ENCODE assay signal across 11 mouse cellular contexts in the genomic region with DNA sequence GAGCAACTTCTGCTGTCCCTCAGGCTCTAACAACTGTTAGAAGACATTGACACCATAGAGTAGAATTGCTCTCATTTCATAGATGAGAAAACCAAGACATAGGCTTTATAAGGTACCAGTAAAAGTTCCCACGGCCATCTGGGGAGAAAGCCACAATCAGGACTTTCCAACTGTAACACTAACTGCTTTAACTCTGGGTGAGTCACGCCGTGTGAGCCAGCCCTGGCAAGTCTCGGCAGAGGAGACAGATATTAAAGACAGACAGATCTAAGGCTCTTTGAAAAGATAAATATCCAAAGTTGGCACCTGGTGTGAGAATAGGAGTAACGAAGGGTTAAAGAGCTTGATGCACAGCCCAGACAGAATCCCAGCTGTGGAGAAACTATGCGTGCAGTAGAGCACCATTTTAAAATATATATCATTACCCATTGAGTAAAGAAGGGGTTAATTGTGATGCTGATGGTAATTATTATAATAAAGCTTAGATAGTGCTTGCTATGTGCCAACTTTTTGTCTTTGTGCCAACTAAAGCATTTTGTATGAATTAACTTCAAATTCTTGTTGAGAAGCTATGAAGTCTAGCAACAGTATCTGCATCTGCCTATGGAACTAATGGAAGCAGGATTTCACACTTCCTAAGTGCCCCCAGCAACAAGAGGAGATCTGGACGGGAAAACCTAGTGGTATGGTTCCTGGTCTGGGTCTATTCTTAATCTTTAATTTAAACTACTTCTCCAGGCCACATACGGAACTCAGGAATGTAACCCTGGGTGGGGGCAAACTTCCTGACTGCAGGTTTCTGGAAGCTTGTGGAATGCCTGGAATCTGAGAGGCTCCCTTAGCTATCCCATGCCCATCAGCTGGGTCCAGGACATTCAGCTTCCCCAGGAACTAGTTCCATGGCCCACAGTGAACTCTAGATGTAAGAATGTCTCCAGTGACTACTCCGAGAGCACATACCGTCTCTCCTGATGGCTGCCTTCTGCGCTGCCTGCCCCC.
DNase-seq lines count a peak whose midpoint lies in the region; ATAC-seq and TF ChIP-seq lines count a peak whose summit lies in the region.
"Had no signal": no experiment of that assay in that cellular context is flagged by ENCODE, and none has a peak within 500 bp of the region (broad histone marks: within the 10 kb centered on the region; RNA-seq: fewer than 3 reads in every experiment).

No protein-coding gene starts in this region.

- H3K9me3 ChIP-seq in embryonic facial prominence, embryonic 11.5 days (replicated peaks; ENCODE audit: control insufficient read depth, low read length) = no peaks in the 10 kb centered on the region
- H3K9me3 ChIP-seq: liver, embryonic 12.5 days; neural tube, embryonic 12.5 days had no signal

- peak overlapping the region; percentile 12 for H3K27ac ChIP-seq in left cerebral cortex, adult 2 months
- H3K27ac ChIP-seq in embryonic facial prominence, embryonic 11.5 days (replicated peaks; ENCODE audit: low read depth, low read length) = peak overlapping the region; percentile 41
- no peak overlapping the region for H3K27ac ChIP-seq in cerebellum, adult 2 months (ENCODE audit: insufficient read depth, low read length)
- H3K27ac ChIP-seq: liver, embryonic 12.5 days; neural tube, embryonic 12.5 days had no signal

- H3K4me3 ChIP-seq in left cerebral cortex, adult 2 months = no peak overlapping the region
- H3K4me3 ChIP-seq in embryonic facial prominence, embryonic 11.5 days (ENCODE audit: low read depth, low read length) = no peak overlapping the region
- no peak overlapping the region for H3K4me3 ChIP-seq in myocyte
- H3K4me3 ChIP-seq in cerebellum, adult 2 months (replicated peaks; ENCODE audit: insufficient read depth, low read depth, low read length) = no peak overlapping the region
- H3K4me3 ChIP-seq: liver, embryonic 12.5 days; neural tube, embryonic 12.5 days had no signal

- 60% methylated on average over 11 of the region's 11 CpGs for WGBS in embryonic facial prominence, embryonic 11.5 days
- WGBS in cerebellum, adult 2 months = 66% methylated on average over 11 of the region's 11 CpGs

- ATAC-seq in embryonic facial prominence, embryonic 11.5 days (replicated peaks; ENCODE audit: insufficient number of reproducible peaks, low FRiP score, low TSS enrichment, low read depth) = no peak
- ATAC-seq: liver, embryonic 12.5 days had no signal

- no peak for TF ChIP-seq POLR2A in myocyte (IDR thresholded peaks at IDR 0.05; ENCODE audit: insufficient read length, low read depth)
- no peak for TF ChIP-seq POLR2A in cerebellum, adult 2 months (IDR thresholded peaks at IDR 0.05; ENCODE audit: borderline replicate concordance, insufficient read depth, low read length)

- no peaks in the 10 kb centered on the region for H3K27me3 ChIP-seq in embryonic facial prominence, embryonic 11.5 days (ENCODE audit: control insufficient read depth, insufficient read depth, low read length)
- no peaks in the 10 kb centered on the region for H3K27me3 ChIP-seq in myocyte (ENCODE audit: control insufficient read depth, insufficient read depth, insufficient read length)
- H3K27me3 ChIP-seq in cerebellum, adult 2 months (ENCODE audit: control insufficient read depth, insufficient read depth, low read length) = no peaks in the 10 kb centered on the region
- H3K27me3 ChIP-seq: liver, embryonic 12.5 days; neural tube, embryonic 12.5 days had no signal

- no peak for TF ChIP-seq CTCF in left cerebral cortex, adult 2 months (IDR thresholded peaks at IDR 0.05)
- no peak for TF ChIP-seq CTCF in cerebellum, adult 2 months (IDR thresholded peaks at IDR 0.05; ENCODE audit: borderline replicate concordance, insufficient read depth, low read depth, low read length)

- no peaks in the 10 kb centered on the region for H3K36me3 ChIP-seq in embryonic facial prominence, embryonic 11.5 days (replicated peaks; ENCODE audit: control insufficient read depth, insufficient read depth, low read depth, low read length)
- no peaks in the 10 kb centered on the region for H3K36me3 ChIP-seq in myocyte (ENCODE audit: control insufficient read depth, insufficient read depth)
- H3K36me3 ChIP-seq: liver, embryonic 12.5 days; neural tube, embryonic 12.5 days had no signal

- H3K79me2 ChIP-seq in myocyte (ENCODE audit: control insufficient read depth, insufficient read depth) = peaks cover 94% of the 10 kb centered on the region

- H3K9ac ChIP-seq in embryonic facial prominence, embryonic 11.5 days (replicated peaks; ENCODE audit: low read length) = no peak overlapping the region
- H3K9ac ChIP-seq: liver, embryonic 12.5 days; neural tube, embryonic 12.5 days had no signal

- intact Hi-C loops in left cerebral cortex, adult 2 months (cut with DNase I) = no loop called here
- intact Hi-C loops in left cerebral cortex, postnatal 10 days (cut with DNase I) = no loop called here

- H3ac ChIP-seq in myocyte (ENCODE audit: control insufficient read depth, insufficient read length) = no peak overlapping the region

- peak; percentile 49 to 62 for DNase-seq in frontal cortex, postnatal 36 days (ENCODE audit: low spot score in 2 of 2)
- DNase-seq in frontal cortex, postnatal 10 days (ENCODE audit: low spot score in 2 of 2) = no peak
- no peak for DNase-seq in left cerebral cortex, adult 2 months (ENCODE audit: extremely low spot score in 1 of 2, low spot score in 2 of 2)
- no peak for DNase-seq in left cerebral cortex, postnatal 10 days (ENCODE audit: extremely low spot score in 1 of 2, low spot score in 2 of 2)
- DNase-seq in embryonic facial prominence, embryonic 11.5 days (ENCODE audit: low spot score) = no peak
- DNase-seq in cerebellum, adult 2 months = no peak
- no peak for DNase-seq in layer of hippocampus, adult 8-10 months (ENCODE audit: low spot score in 2 of 2)
- DNase-seq: cerebellum, adult 11-12 months had no signal

- no peak overlapping the region for H3K4me2 ChIP-seq in embryonic facial prominence, embryonic 11.5 days (ENCODE audit: low read depth, low read length)
- H3K4me2 ChIP-seq in myocyte (ENCODE audit: low read depth) = peak overlapping the region; percentile 69
- H3K4me2 ChIP-seq: liver, embryonic 12.5 days; neural tube, embryonic 12.5 days had no signal

- peaks cover 2% of the 10 kb centered on the region; the same call in 1 of the 2 replicates for H3K4me1 ChIP-seq in embryonic facial prominence, embryonic 11.5 days (ENCODE audit: control insufficient read depth, insufficient read depth, low read length)
- H3K4me1 ChIP-seq in cerebellum, adult 2 months (ENCODE audit: control insufficient read depth, insufficient read depth, low read length) = peaks cover 35% of the 10 kb centered on the region

TF ChIP-seq in myocyte, 11 proteins besides CTCF, POLR2A, EP300 and RAD21:
- no peak for TF ChIP-seq SRF (IDR thresholded peaks at IDR 0.05; ENCODE audit: control insufficient read depth, insufficient read length, low read depth)
- no peak for TF ChIP-seq USF1 (IDR thresholded peaks at IDR 0.05; ENCODE audit: low read depth)
- no peak for TF ChIP-seq TCF3 (IDR thresholded peaks at IDR 0.05; ENCODE audit: insufficient read length, low read depth)
- TF ChIP-seq MYOG (IDR thresholded peaks at IDR 0.05; ENCODE audit: control insufficient read depth in 1 of 3, insufficient read depth in 1 of 3, insufficient read length in 2 of 3, low read depth in 2 of 3) = no peak
- TF ChIP-seq TCF12 (IDR thresholded peaks at IDR 0.05; ENCODE audit: insufficient read depth, poor library complexity, severe bottlenecking) = no peak
- no peak for TF ChIP-seq POLR2AphosphoS2 (IDR thresholded peaks at IDR 0.05; ENCODE audit: insufficient read length, low read depth)
- TF ChIP-seq CEBPB (IDR thresholded peaks at IDR 0.05; ENCODE audit: insufficient read depth, poor library complexity, severe bottlenecking) = no peak
- TF ChIP-seq E2F4 (IDR thresholded peaks at IDR 0.05; ENCODE audit: insufficient read depth) = no peak
- TF ChIP-seq REST (IDR thresholded peaks at IDR 0.05; ENCODE audit: insufficient read depth, insufficient read length) = no peak
- no peak for TF ChIP-seq MYOD1 (IDR thresholded peaks at IDR 0.05; ENCODE audit: control insufficient read depth in 1 of 3, insufficient read length in 2 of 3, low read depth in 2 of 3)
- TF ChIP-seq MAX (IDR thresholded peaks at IDR 0.05; ENCODE audit: low read depth) = no peak

Comparison
In these comparisons a context has a peak if more than half of its experiments do, and no peak if none do; other contexts are left out.
1. DNase-seq: peak in frontal cortex, postnatal 36 days (2 of 2); none in frontal cortex, postnatal 10 days (0 of 2), left cerebral cortex, adult 2 months (0 of 2), left cerebral cortex, postnatal 10 days (0 of 2), embryonic facial prominence, embryonic 11.5 days (single experiment), cerebellum, adult 2 months (0 of 2) and layer of hippocampus, adult 8-10 months (0 of 2).